Mouse (Mus musculus): ENCODE data around the gene Elp6.

- TF ChIP-seq CTCF (IDR thresholded peaks at IDR 0.05; ENCODE audit: low read depth), result no peak
- TF ChIP-seq EP300 (IDR thresholded peaks at IDR 0.05; ENCODE audit: low read depth), result no peak
Measured at GRCm38 (mm10) chr9:110320769-110321168, 15.8 kb downstream of the Elp6 start.

Data from liver, postnatal 0 days (tissue).